Mouse (Mus musculus): ENCODE measurements around the gene Mrps18a. TPM values are rescaled to one million over a fixed set of nuclear protein-coding genes. Genes with fewer than 3 reads are reported as not detected.
A peak's percentile ranks its signal among the peaks of the same experiment; 100 is the strongest.

The Mrps18a gene
- polyA plus RNA-seq, 1 experiment from 2014 or later, result 171 TPM

DNA sequence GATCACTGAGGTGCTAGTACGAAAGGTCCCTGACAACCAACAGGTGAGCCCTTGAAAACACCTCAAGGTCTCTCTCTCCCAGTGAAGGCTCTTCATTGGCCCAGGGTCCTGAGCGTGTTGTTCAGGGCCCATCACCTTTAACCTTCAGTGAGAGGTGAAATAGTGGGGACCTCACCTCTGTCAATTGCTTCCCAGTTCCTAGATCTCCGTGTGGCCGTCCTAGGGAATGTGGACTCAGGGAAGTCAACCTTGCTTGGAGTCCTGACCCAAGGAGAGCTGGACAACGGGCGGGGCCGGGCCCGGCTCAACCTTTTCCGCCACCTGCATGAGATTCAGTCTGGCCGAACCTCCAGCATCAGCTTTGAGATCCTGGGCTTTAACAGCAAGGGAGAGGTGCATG is 54.0 kb downstream of the Mrps18a start:
- WGBS, result 92% methylated on average over 10 of the region's 10 CpGs
- Histone ChIP-seq H3K27ac (no peak overlapping the region), H3K4me1 (replicated peaks; ENCODE audit: insufficient read depth, low read length) (peaks cover 9% of the 10 kb centered on the region; the same call in 1 of the 2 replicates), H3K9me3 (replicated peaks; ENCODE audit: low read length) (no peaks in the 10 kb centered on the region), H3K4me3 (replicated peaks; ENCODE audit: low read depth, low read length) (no peak overlapping the region), H3K27me3 (ENCODE audit: insufficient read depth, low read length) (no peaks in the 10 kb centered on the region), H3K36me3 (ENCODE audit: insufficient read depth, low read length) (peaks cover 55% of the 10 kb centered on the region), H3K4me2 (ENCODE audit: low read length) (no peak overlapping the region), H3K9ac (ENCODE audit: low read depth, low read length) (no peak overlapping the region)
- DNase-seq (ENCODE audit: low spot score), result no peak
- no peak for TF ChIP-seq CTCF (IDR thresholded peaks at IDR 0.05; ENCODE audit: low read depth)
- no peak for ATAC-seq (replicated peaks; ENCODE audit: low FRiP score, low read depth)

DNA sequence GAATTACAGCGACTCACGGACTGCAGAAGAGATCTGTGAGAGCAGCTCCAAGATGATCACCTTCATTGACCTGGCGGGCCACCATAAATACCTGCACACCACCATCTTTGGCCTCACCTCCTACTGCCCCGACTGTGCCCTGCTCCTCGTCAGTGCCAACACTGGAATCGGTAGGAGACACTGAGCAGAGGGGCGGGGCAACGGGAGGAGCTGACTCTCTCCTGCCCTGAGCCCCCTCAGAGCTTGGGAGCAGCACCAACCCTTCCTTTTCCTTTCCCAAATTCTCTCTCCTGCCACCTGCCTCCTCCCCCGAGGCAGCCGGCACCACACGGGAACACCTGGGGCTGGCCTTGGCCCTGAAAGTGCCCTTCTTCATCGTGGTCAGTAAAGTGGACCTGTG is 54.7 kb downstream of the Mrps18a start:
- WGBS, result 81% methylated on average over 12 of the region's 12 CpGs
- H3K36me3 ChIP-seq (ENCODE audit: insufficient read depth, low read length), result peaks cover 58% of the 10 kb centered on the region

DNA sequence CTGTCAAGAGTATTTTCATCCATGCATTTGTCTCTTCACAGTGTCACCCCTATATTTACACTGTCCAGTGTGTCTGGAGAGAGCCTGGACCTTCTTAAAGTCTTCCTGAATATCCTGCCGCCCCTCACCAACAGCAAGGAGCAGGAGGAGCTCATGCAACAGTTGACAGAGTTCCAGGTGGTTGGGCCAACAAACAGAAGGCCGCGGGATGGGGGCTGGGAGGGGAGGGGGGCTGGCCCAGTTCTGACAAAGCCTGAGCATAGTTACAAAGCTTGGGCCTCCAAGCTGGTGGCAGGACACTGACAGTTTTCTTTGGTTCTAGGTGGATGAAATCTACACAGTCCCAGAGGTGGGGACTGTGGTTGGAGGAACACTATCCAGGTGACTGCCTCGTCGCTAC is 55.5 kb downstream of the Mrps18a start:
- no peak overlapping the region for H3K27ac ChIP-seq
- no peak overlapping the region for H3K9ac ChIP-seq (ENCODE audit: low read depth, low read length)
- H3K4me3 ChIP-seq (replicated peaks; ENCODE audit: low read depth, low read length), result no peak overlapping the region
- ATAC-seq (replicated peaks; ENCODE audit: low FRiP score, low read depth) (no peak), DNase-seq (ENCODE audit: low spot score) (no peak)
- no peaks in the 10 kb centered on the region for H3K27me3 ChIP-seq (ENCODE audit: insufficient read depth, low read length)
- WGBS, result 68% methylated on average over 5 of the region's 5 CpGs
- no peak overlapping the region for H3K4me2 ChIP-seq (ENCODE audit: low read length)
- peaks cover 58% of the 10 kb centered on the region for H3K36me3 ChIP-seq (ENCODE audit: insufficient read depth, low read length)
- H3K4me1 ChIP-seq (replicated peaks; ENCODE audit: insufficient read depth, low read length), result peaks cover 9% of the 10 kb centered on the region; the same call in 1 of the 2 replicates
- no peak for TF ChIP-seq CTCF (IDR thresholded peaks at IDR 0.05; ENCODE audit: low read depth)
- H3K9me3 ChIP-seq (replicated peaks; ENCODE audit: low read length), result no peaks in the 10 kb centered on the region

More for the DNA sequence above, 54.7 kb downstream of the Mrps18a start:
- H3K4me3 ChIP-seq (replicated peaks; ENCODE audit: low read depth, low read length), result no peak overlapping the region
- H3K27ac ChIP-seq, result no peak overlapping the region
- no peak overlapping the region for H3K4me2 ChIP-seq (ENCODE audit: low read length)
- DNase-seq (ENCODE audit: low spot score), result no peak
- peaks cover 9% of the 10 kb centered on the region; the same call in 1 of the 2 replicates for H3K4me1 ChIP-seq (replicated peaks; ENCODE audit: insufficient read depth, low read length)
- no peaks in the 10 kb centered on the region for H3K27me3 ChIP-seq (ENCODE audit: insufficient read depth, low read length)
- TF ChIP-seq CTCF (IDR thresholded peaks at IDR 0.05; ENCODE audit: low read depth), result no peak
- no peak overlapping the region for H3K9ac ChIP-seq (ENCODE audit: low read depth, low read length)
- ATAC-seq (replicated peaks; ENCODE audit: low FRiP score, low read depth), result no peak
- no peaks in the 10 kb centered on the region for H3K9me3 ChIP-seq (replicated peaks; ENCODE audit: low read length)

DNA sequence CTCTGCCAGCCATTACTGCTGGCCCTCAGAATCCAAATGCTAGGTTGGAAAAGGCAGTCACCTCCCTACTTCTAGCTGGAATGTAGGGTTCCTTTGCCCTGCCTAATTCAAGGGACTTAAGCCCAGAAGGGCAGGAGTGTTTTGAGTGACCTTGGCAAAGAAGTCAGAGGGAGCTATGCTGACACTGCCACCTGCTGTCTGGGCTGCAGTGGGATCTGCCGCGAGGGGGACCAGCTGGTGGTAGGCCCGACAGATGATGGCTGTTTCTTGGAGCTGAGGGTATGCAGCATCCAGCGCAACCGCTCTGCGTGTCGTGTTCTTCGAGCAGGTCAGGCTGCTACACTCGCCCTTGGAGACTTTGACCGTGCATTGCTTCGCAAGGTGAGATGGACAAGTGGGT is 56.2 kb downstream of the Mrps18a start:
- Histone ChIP-seq H3K4me3 (replicated peaks; ENCODE audit: low read depth, low read length) (no peak overlapping the region), H3K9me3 (replicated peaks; ENCODE audit: low read length) (no peaks in the 10 kb centered on the region), H3K4me2 (ENCODE audit: low read length) (no peak overlapping the region), H3K9ac (ENCODE audit: low read depth, low read length) (0 out of 2 replicates have a peak overlapping the region, but pooled peaks have one; percentile 8), H3K4me1 (replicated peaks; ENCODE audit: insufficient read depth, low read length) (peaks cover 4% of the 10 kb centered on the region; the same call in 1 of the 2 replicates), H3K36me3 (ENCODE audit: insufficient read depth, low read length) (peaks cover 59% of the 10 kb centered on the region), H3K27ac (no peak overlapping the region), H3K27me3 (ENCODE audit: insufficient read depth, low read length) (no peaks in the 10 kb centered on the region)
- DNase-seq (ENCODE audit: low spot score) (no peak), ATAC-seq (replicated peaks; ENCODE audit: low FRiP score, low read depth) (no peak)
- 79% methylated on average over 11 of the region's 11 CpGs for WGBS
- peak; percentile 58 for TF ChIP-seq CTCF (IDR thresholded peaks at IDR 0.05; ENCODE audit: low read depth)

- H3K27ac ChIP-seq, result no peak overlapping the region
These were observed 57.5 kb downstream of the Mrps18a start for GRCm38 (mm10) chr17:46168318-46168717.

GRCm38 (mm10) chr17:46168768-46169167 is 58.0 kb downstream of the Mrps18a start:
- Histone ChIP-seq H3K4me2 (ENCODE audit: low read length) (no peak overlapping the region), H3K4me1 (replicated peaks; ENCODE audit: insufficient read depth, low read length) (no peaks in the 10 kb centered on the region), H3K27me3 (ENCODE audit: insufficient read depth, low read length) (no peaks in the 10 kb centered on the region), H3K9me3 (replicated peaks; ENCODE audit: low read length) (no peaks in the 10 kb centered on the region), H3K4me3 (replicated peaks; ENCODE audit: low read depth, low read length) (no peak overlapping the region), H3K27ac (no peak overlapping the region), H3K9ac (ENCODE audit: low read depth, low read length) (no peak overlapping the region), H3K36me3 (ENCODE audit: insufficient read depth, low read length) (peaks cover 67% of the 10 kb centered on the region)
- no peak for TF ChIP-seq CTCF (IDR thresholded peaks at IDR 0.05; ENCODE audit: low read depth)
- 90% methylated on average over 5 of the region's 5 CpGs for WGBS
- no peak for ATAC-seq (replicated peaks; ENCODE audit: low FRiP score, low read depth)
- DNase-seq (ENCODE audit: low spot score), result no peak

More at GRCm38 (mm10) chr17:46168318-46168717, 57.5 kb downstream of the Mrps18a start:
- 0 out of 2 replicates have a peak, but pooled peaks cover under 1% of the 10 kb centered on the region for H3K4me1 ChIP-seq (replicated peaks; ENCODE audit: insufficient read depth, low read length)
- peaks cover 67% of the 10 kb centered on the region for H3K36me3 ChIP-seq (ENCODE audit: insufficient read depth, low read length)
- H3K4me3 ChIP-seq (replicated peaks; ENCODE audit: low read depth, low read length), result no peak overlapping the region
- DNase-seq (ENCODE audit: low spot score) (peak; percentile 51), ATAC-seq (replicated peaks; ENCODE audit: low FRiP score, low read depth) (0 out of 2 replicates have a peak, but pooled peaks have one; percentile 49)
- H3K9me3 ChIP-seq (replicated peaks; ENCODE audit: low read length), result no peaks in the 10 kb centered on the region
- H3K4me2 ChIP-seq (ENCODE audit: low read length), result no peak overlapping the region
- H3K9ac ChIP-seq (ENCODE audit: low read depth, low read length), result no peak overlapping the region
- WGBS, result 27% methylated on average over 5 of the region's 5 CpGs
- TF ChIP-seq CTCF (IDR thresholded peaks at IDR 0.05; ENCODE audit: low read depth), result no peak
- H3K27me3 ChIP-seq (ENCODE audit: insufficient read depth, low read length), result no peaks in the 10 kb centered on the region

DNA sequence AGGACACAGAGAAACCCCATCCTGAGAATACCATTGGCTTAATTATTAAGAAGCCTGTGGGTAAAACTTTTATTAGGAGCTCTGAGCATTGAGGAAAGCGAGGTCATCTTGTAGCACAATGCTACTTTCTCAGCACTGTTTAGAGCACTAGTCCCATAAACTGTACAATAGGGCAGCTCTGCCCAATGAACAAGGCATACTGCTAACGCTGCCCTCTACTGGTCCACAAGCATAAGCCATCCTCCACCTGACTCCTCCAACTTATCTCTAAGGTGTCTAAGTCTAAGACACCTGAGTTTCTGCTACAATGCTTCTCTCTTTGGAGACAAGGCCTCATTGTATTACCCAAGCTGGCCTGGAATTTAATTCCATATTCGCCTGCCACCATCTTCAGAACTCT is 59.8 kb downstream of the Mrps18a start:
- Histone ChIP-seq H3K27ac (no peak overlapping the region), H3K9ac (ENCODE audit: low read depth, low read length) (no peak overlapping the region), H3K27me3 (ENCODE audit: insufficient read depth, low read length) (no peaks in the 10 kb centered on the region), H3K4me2 (ENCODE audit: low read length) (no peak overlapping the region), H3K4me3 (replicated peaks; ENCODE audit: low read depth, low read length) (no peak overlapping the region), H3K9me3 (replicated peaks; ENCODE audit: low read length) (no peaks in the 10 kb centered on the region), H3K36me3 (ENCODE audit: insufficient read depth, low read length) (peaks cover 55% of the 10 kb centered on the region), H3K4me1 (replicated peaks; ENCODE audit: insufficient read depth, low read length) (no peaks in the 10 kb centered on the region)
- ATAC-seq (replicated peaks; ENCODE audit: low FRiP score, low read depth) (no peak), DNase-seq (ENCODE audit: low spot score) (peak; percentile 67)
- 76% methylated on average over 3 of the region's 3 CpGs for WGBS
- peak; percentile 71 for TF ChIP-seq CTCF (IDR thresholded peaks at IDR 0.05; ENCODE audit: low read depth)

Other genes starting within 250 kb of the Mrps18a start
- 6.3 TPM in 2 replicates for gene Vegfa, start 78.6 kb upstream of the Mrps18a start, polyA plus RNA-seq (2015; fragmentation: Nextera tagmentation; extraction: Ambion mirVana)
- 18.8 and 19.8 TPM in 2 replicates for gene Rsph9, start 33.2 kb downstream of the Mrps18a start, polyA plus RNA-seq (2015; fragmentation: Nextera tagmentation; extraction: Ambion mirVana)
- 32.4 and 35.6 TPM in 2 replicates for gene Mad2l1bp, start 42.6 kb downstream of the Mrps18a start, polyA plus RNA-seq (2015; fragmentation: Nextera tagmentation; extraction: Ambion mirVana)
- 25.4 and 26.3 TPM in 2 replicates for gene Gtpbp2, start 50.0 kb downstream of the Mrps18a start, polyA plus RNA-seq (2015; fragmentation: Nextera tagmentation; extraction: Ambion mirVana)
- 10.5 and 11.1 TPM in 2 replicates for gene Polh, start 91.7 kb downstream of the Mrps18a start, polyA plus RNA-seq (2015; fragmentation: Nextera tagmentation; extraction: Ambion mirVana)
- gene Xpo5, start 91.8 kb downstream of the Mrps18a start, polyA plus RNA-seq (2015; fragmentation: Nextera tagmentation; extraction: Ambion mirVana), result 23.3 and 26.7 TPM in 2 replicates
- gene Polr1c, start 137.1 kb downstream of the Mrps18a start, polyA plus RNA-seq (2015; fragmentation: Nextera tagmentation; extraction: Ambion mirVana), result 73.5 and 79.4 TPM in 2 replicates
- 112 and 117 TPM in 2 replicates for gene Yipf3, start 137.1 kb downstream of the Mrps18a start, polyA plus RNA-seq (2015; fragmentation: Nextera tagmentation; extraction: Ambion mirVana)
- gene Lrrc73, start 142.5 kb downstream of the Mrps18a start, polyA plus RNA-seq (2015; fragmentation: Nextera tagmentation; extraction: Ambion mirVana), result 0.91 and 0.93 TPM in 2 replicates
- gene Tjap1, start 172.0 kb downstream of the Mrps18a start, polyA plus RNA-seq (2015; fragmentation: Nextera tagmentation; extraction: Ambion mirVana), result 28.2 and 28.4 TPM in 2 replicates
- 0.55 and 0.88 TPM in 2 replicates for gene Dlk2, start 186.4 kb downstream of the Mrps18a start, polyA plus RNA-seq (2015; fragmentation: Nextera tagmentation; extraction: Ambion mirVana)
- gene Abcc10, start 217.4 kb downstream of the Mrps18a start, polyA plus RNA-seq (2015; fragmentation: Nextera tagmentation; extraction: Ambion mirVana), result 4.8 and 5.4 TPM in 2 replicates